Mouse (Mus musculus) kidney, adult 18-20 months (tissue): ENCODE results near the gene Etfrf1.

Source experiments
- DNase-seq: peaks from one replicate; pipeline ENCODE4 v3.0.0; 2021

Gene Etfrf1

GRCm38 (mm10) chr6:145234391-145234790 lies 23.5 kb downstream of the Etfrf1 start:
- no peak for DNase-seq

GRCm38 (mm10) chr6:145235367-145235766 lies 24.4 kb downstream of the Etfrf1 start:
- DNase-seq, result no peak

GRCm38 (mm10) chr6:145237148-145237547 lies 26.2 kb downstream of the Etfrf1 start:
- DNase-seq, result no peak

- no peak for DNase-seq
Observed at GRCm38 (mm10) chr6:145240285-145240684, 29.4 kb downstream of the Etfrf1 start.

- DNase-seq, result no peak
Observed at GRCm38 (mm10) chr6:145242521-145242920, 31.6 kb downstream of the Etfrf1 start.

GRCm38 (mm10) chr6:145246841-145247240 lies 35.9 kb downstream of the Etfrf1 start:
- no peak for DNase-seq

GRCm38 (mm10) chr6:145247886-145248285 lies 37.0 kb downstream of the Etfrf1 start:
- DNase-seq, result no peak

GRCm38 (mm10) chr6:145249291-145250184 lies 38.6 kb downstream of the Etfrf1 start:
- DNase-seq, result peak; percentile 68

GRCm38 (mm10) chr6:145250185-145250791 lies 39.4 kb downstream of the Etfrf1 start, which contains the start of gene Kras:
Gene Kras, minus strand, starts transcription at chr6:145250239.
- DNase-seq, result peak; percentile 89

GRCm38 (mm10) chr6:145250820-145251219 lies 39.9 kb downstream of the Etfrf1 start:
- DNase-seq, result no peak

GRCm38 (mm10) chr6:145255952-145256700 lies 45.2 kb downstream of the Etfrf1 start:
- DNase-seq, result peak; percentile 13

GRCm38 (mm10) chr6:145256701-145257073 lies 45.8 kb downstream of the Etfrf1 start:
- no peak for DNase-seq

- DNase-seq, result no peak
Observed at GRCm38 (mm10) chr6:145262314-145262713, 51.4 kb downstream of the Etfrf1 start.
